Mouse (Mus musculus) spleen, adult 2 months (tissue): ENCODE measurements around the gene Mfap5. TPM values are rescaled to one million over a fixed set of nuclear protein-coding genes. Genes with fewer than 3 reads are reported as not detected.
"Not testable (repeated sequence)": the region's sequence is repeated elsewhere in the genome, so short reads cannot be mapped to it uniquely, and the experiment has no call there.

ENCODE experiments used
- DNase-seq, 2 experiments: peaks; one replicate each; pipeline versions ENCODE4 v3.0.0 to v3.0.0-alpha.2; 2012 to 2021; ENCODE audit warnings: low spot score in 2 of 2, low read depth in 1 of 2
- H3K27ac ChIP-seq: fragments of 200-500 bp; 2 replicates; pipeline ENCODE4 v1.5.1; 2012; ENCODE audit warnings: low read length, inconsistent platforms; ENCODE audit not compliant: insufficient read depth
- H3K27me3 ChIP-seq: fragments of 200-500 bp; 2 replicates; pipeline ENCODE4 v1.6.1; 2012; ENCODE audit warnings: mild to moderate bottlenecking, moderate library complexity, low read length, inconsistent platforms; ENCODE audit not compliant: control insufficient read depth, insufficient read depth
- H3K36me3 ChIP-seq: fragments of 200-500 bp; 2 replicates; pipeline ENCODE4 v1.6.1; 2012; ENCODE audit warnings: mild to moderate bottlenecking, low read length, inconsistent platforms; ENCODE audit not compliant: control insufficient read depth, insufficient read depth
- H3K4me1 ChIP-seq: fragments of 200-500 bp; 2 replicates; pipeline ENCODE4 v1.6.1; 2011; ENCODE audit warnings: inconsistent platforms; ENCODE audit not compliant: control insufficient read depth, insufficient read depth, insufficient read length
- H3K4me3 ChIP-seq: fragments of 200-500 bp; 2 replicates; pipeline ENCODE4 v1.5.1; 2011; ENCODE audit warnings: mild to moderate bottlenecking, inconsistent platforms; ENCODE audit not compliant: insufficient read depth, insufficient read length; ENCODE audit errors: extremely low read depth
- CTCF ChIP-seq: fragments of 200-500 bp; IDR thresholded peaks from 2 replicates; pipeline ENCODE4 v1.5.1; 2011; ENCODE audit warnings: mild to moderate bottlenecking, inconsistent platforms; ENCODE audit not compliant: insufficient read depth, insufficient read length, insufficient replicate concordance; ENCODE audit errors: extremely low read depth
- POLR2A ChIP-seq: fragments of 200-500 bp; IDR thresholded peaks from 2 replicates; pipeline ENCODE4 v1.6.1; 2011; ENCODE audit warnings: low read depth, low read length, inconsistent platforms
- WGBS: fragments of 180-500 bp; shearing (Covaris S2); methylation state at CpG from one replicate; pipeline ENCODE4 v1.1.7; 2018; 5-methylcytosine and 5-hydroxymethylcytosine counted together
- polyA plus RNA-seq: library from polyadenylated mRNA; depleted of rRNA; stranded (reverse); fragments of >200 nt; gene quantifications from 2 replicates; pipeline ENCODE4 v1.2.3, GENCODE M21; 2012; rRNA removed

Mfap5 gene
- polyA plus RNA-seq: 11.7 and 13.3 TPM in 2 replicates

- no peaks in the 10 kb centered on the region for H3K4me1 ChIP-seq
- TF ChIP-seq POLR2A: no peak
- TF ChIP-seq CTCF: no peak
- no peak within 1 kb of the TSS for H3K27ac ChIP-seq
- H3K4me3 ChIP-seq: no peak within 1 kb of the TSS
- WGBS: 81% methylated on average over 3 of the region's 3 CpGs
- no peaks in the 10 kb centered on the region for H3K36me3 ChIP-seq
- no peaks in the 10 kb centered on the region; the same call in 1 of the 2 replicates for H3K27me3 ChIP-seq
- DNase-seq: no peak
Observed at GRCm38 (mm10) chr6:122505545-122505944, at the start of gene Mfap5. Mfap5 (plus strand) TSS chr6:122505845.

GRCm38 (mm10) chr6:122458946-122459693 is 46.5 kb upstream of the Mfap5 start:
- no peak for DNase-seq
- WGBS: 88% methylated on average over 8 of the region's 8 CpGs
- H3K27me3 ChIP-seq: no peaks in the 10 kb centered on the region

GRCm38 (mm10) chr6:122466092-122466713 is 39.4 kb upstream of the Mfap5 start:
- H3K36me3 ChIP-seq: no peaks in the 10 kb centered on the region
- DNase-seq: no peak
- no peak overlapping the region for H3K4me3 ChIP-seq
- no peak overlapping the region for H3K27ac ChIP-seq
- H3K4me1 ChIP-seq: no peaks in the 10 kb centered on the region
- WGBS: 78% methylated on average over 3 of the region's 3 CpGs
- TF ChIP-seq CTCF (no peak), POLR2A (no peak)
- no peaks in the 10 kb centered on the region for H3K27me3 ChIP-seq

More at GRCm38 (mm10) chr6:122458946-122459693, 46.5 kb upstream of the Mfap5 start:
- Histone ChIP-seq H3K4me3 (no peak overlapping the region), H3K4me1 (no peaks in the 10 kb centered on the region), H3K36me3 (no peaks in the 10 kb centered on the region), H3K27ac (no peak overlapping the region)
- no peak for TF ChIP-seq CTCF
- no peak for TF ChIP-seq POLR2A

- no peak for DNase-seq
- 91% methylated on average over 15 of the region's 15 CpGs for WGBS
- TF ChIP-seq POLR2A: no peak
- Histone ChIP-seq H3K4me1 (no peaks in the 10 kb centered on the region), H3K27me3 (no peaks in the 10 kb centered on the region), H3K4me3 (no peak overlapping the region), H3K27ac (no peak overlapping the region), H3K36me3 (no peaks in the 10 kb centered on the region)
Observed at GRCm38 (mm10) chr6:122469030-122469640, 36.5 kb upstream of the Mfap5 start.

GRCm38 (mm10) chr6:122470240-122470639 is 35.4 kb upstream of the Mfap5 start:
- no peaks in the 10 kb centered on the region for H3K4me1 ChIP-seq
- DNase-seq: no peak
- H3K27me3 ChIP-seq: no peaks in the 10 kb centered on the region
- no peak overlapping the region for H3K27ac ChIP-seq
- no peaks in the 10 kb centered on the region for H3K36me3 ChIP-seq
- no peak overlapping the region for H3K4me3 ChIP-seq
- no peak for TF ChIP-seq CTCF
- no peak for TF ChIP-seq POLR2A
- 84% methylated on average over 2 of the region's 2 CpGs for WGBS

GRCm38 (mm10) chr6:122471461-122471860 is 34.2 kb upstream of the Mfap5 start:
- DNase-seq, H3K27ac ChIP-seq, H3K27me3 ChIP-seq, H3K36me3 ChIP-seq, H3K4me1 ChIP-seq, H3K4me3 ChIP-seq: not testable (repeated sequence)
- 91% methylated on average over 3 of the region's 3 CpGs for WGBS

- TF ChIP-seq CTCF (no peak), POLR2A (no peak)
- no peaks in the 10 kb centered on the region for H3K36me3 ChIP-seq
- no peaks in the 10 kb centered on the region for H3K27me3 ChIP-seq
- no peak for DNase-seq
- no peaks in the 10 kb centered on the region for H3K4me1 ChIP-seq
- H3K27ac ChIP-seq: no peak overlapping the region
- 82% methylated on average over 3 of the region's 3 CpGs for WGBS
- no peak overlapping the region for H3K4me3 ChIP-seq
Observed at GRCm38 (mm10) chr6:122478062-122478461, 27.6 kb upstream of the Mfap5 start.
